Mouse (Mus musculus): ENCODE data around the gene Acad8.
A peak's percentile ranks its signal among the peaks of the same experiment; 100 is the strongest.

Gene Acad8

DNA sequence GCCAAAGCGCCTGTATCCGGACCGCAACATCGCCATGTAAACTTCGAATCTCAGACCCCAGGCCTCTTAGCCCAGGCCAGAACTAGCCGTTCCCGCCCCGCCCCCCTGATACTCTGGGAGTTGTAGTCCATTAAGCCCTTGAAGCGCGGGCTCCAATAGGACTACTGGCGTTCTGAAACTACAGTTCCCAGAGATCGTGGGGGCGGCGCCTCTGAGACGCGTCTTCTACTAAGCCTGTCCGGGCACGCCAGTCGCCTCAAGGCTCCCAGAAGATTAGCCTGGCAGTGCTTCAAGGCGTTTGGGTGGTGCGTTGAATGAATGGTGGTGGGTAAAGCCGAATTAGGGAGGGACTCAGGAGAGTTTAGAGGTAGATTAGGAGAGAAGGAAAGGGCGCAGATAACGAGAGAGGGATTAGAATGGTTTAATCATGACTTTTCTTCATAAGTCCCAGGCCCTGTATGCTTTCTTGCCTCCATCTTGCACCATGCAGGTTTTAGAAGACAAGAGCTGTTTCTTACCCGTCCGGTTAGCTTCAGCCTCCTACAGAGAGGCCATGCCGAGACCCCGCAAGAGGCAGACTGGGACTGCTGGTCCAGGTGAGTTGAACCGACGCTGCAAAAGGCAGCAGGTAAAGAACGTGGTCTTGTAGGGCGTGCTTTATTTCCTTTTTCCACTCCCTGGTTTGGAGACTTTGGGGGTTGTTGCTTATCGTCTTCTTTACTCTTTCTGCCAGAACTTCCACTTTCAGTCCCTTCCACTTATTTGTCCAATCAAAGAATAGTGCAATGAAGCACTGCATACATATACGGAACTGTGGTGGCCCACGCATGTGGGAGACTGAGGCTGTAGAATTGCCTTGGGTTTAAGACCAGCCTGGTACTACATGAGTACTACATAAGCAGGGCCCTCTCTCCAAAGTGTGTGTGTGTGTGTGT, at the start of gene Acad8, which contains the start of gene Thyn1:
TSS of gene Acad8 (minus strand) at position 106 of the 935 bp plus-strand sequence.
TSS of gene Thyn1 (plus strand) at position 250 of the 935 bp plus-strand sequence.
- DNase-seq (ENCODE audit: low spot score) = peak; percentile 95

DNA sequence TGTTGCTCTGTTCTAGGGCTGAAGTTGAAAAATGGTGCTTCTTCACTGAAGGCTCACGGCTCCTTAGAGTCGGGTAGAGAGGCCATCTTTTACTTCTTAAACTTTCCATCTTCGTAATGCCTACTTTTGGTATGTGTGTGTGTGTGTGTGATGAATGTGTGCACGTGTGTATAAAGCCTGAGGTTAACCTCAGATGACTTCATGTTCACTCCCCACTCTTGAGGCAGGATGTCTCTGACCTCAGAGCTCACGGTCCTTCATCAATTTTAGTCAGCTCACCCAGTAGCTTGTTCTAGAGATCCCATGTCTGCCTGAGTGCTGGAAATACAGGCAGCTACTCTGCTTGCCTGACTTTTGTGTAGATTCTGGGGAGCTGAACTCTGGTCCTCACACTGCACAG, 44.5 kb upstream of the Acad8 start:
- no peak for DNase-seq (ENCODE audit: low spot score)

DNA sequence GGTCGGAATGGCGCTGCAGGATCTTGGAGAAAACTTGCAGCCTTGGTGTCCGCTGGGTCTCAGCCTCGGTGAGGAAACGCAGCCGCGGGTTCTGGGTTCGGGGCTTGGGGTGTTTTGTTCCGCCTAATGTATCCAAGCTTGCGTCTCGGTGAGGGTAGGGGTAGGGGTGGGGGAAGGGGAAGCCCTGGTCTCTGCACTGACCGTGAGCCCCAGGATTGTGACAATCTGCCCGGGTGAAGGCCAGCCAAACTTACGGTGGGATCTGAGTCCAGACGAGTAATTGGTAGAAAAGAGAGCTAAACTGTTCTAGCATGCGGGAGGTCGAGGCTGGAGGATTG, 31.4 kb upstream of the Acad8 start:
- DNase-seq (ENCODE audit: low spot score) = no peak

DNA sequence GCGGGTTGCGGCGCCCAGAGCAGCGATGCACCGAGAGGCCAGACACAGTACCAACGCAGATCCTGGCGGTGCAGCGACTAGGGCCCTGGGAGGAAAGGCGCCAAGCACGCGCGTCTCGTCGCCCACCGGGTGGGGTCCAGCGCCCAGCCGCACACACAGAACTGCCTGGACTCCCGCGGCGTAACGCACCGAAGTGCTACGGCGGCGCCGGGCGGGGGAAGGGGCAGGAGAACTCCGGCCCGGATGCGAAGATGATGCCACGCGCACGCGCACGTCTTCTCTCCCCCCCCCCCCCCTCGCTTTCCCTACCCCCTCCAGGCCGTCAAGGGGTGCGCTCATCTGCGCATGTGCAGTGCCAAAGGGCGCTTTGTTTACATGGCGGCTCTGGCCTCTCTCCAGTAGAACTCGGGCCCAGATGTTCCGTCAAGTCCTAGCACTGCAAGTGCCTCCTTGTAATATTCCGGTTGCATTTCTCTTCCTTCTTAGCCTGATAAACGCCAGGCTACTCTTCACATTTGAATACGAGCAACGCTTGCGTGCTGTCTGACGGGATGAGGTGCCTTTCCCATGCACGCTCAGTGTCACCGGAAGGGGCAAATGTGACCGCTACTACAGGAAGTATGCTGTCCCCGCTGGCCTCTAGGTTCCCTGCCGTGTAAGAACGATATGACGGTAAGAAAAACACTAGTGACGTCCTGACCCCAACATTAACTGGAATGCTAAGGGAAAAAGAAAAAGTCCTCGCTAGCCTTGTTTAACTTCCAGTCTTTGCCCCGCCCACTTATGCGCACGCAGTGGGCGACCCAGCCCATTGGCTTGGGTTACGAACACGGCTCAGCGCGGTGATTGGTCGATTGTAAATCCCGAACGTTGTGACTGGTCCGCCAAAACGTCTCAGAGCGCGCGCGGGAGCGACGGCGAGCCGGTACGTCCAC, 30.7 kb upstream of the Acad8 start, which contains the start of the genes Vps26b and Ncapd3:
TSS of gene Vps26b (minus strand) at position 238 of the 935 bp plus-strand sequence.
TSS of gene Ncapd3 (plus strand) at position 348 of the 935 bp plus-strand sequence.
- peak; percentile 93 for DNase-seq (ENCODE audit: low spot score)

DNA sequence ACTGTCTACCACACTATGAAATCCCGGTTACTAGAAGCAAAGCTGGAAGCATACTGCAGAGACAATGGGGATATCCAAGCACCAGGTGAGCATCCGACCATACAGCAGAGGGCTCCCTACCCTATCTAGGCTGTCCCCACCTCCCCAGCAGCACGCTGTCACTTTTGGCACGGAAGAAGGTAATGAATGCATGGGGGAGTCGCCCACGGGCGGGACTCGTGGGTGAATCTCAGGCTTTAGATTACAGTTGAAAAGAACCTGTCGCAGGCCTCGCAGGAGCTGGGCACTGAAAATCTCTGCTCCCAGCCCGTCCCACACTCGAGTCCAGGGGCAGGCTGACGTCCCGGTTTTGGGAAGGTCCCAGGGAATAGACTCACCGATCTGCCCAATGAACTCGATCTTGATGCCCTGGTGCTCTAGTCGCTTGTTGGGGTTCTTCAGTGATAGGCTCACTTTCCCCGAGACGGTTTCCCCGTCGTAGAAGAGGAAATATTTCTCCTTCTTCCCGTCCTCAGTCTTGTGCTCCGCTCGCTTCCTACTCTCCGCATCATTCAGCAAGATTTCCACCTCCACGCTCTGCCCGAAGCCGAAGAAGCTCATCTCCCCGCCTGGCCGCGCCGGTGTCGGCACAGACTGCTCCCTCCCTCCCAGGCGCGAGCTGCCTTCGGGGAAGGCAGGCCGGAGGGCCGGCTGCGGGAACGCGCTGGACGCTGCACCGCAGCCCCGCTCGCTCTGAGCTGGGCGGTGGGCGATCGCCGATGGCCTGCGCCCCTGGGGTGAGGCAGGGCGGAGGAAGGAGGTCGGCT, 29.9 kb upstream of the Acad8 start:
- peak; percentile 20 for DNase-seq (ENCODE audit: low spot score)

DNA sequence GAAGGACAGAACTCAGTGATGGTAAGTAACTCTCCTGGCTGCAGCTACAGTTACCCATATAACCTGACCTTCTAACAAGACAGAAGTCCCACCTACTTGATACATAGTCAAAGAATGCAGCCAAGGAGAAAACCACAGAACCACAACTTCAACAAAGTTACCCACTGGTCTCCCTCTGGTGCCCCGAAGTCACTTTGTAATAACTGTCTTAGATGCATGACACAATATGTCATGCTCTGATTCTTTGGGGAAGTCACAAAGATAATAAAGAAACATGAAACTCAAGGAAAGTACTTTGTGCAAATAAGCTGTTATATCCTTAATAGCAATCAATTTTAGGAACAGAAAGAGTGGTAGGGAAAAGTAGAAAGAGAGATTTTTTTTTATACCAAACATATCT, 27.3 kb upstream of the Acad8 start:
- DNase-seq (ENCODE audit: low spot score) = no peak

DNA sequence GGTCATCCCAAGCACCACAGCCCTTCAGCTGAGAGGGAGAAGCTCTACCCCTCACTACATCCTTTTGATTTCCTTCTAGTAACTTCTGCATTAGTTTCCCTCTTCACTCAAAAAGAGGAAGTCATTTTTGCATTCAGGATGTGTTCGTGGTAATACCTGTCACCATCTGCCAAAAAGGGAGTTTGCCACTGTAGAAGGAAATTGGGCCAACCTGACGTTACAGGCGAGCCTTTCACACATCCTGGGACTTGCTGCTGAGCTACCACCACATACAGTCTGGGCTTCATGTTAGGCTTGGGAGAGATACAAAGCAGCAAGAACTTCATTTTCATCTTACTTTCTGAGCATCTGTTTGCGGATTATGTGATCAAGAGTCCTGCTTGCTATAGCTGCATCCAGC, 24.3 kb upstream of the Acad8 start:
- DNase-seq (ENCODE audit: low spot score) = no peak

DNA sequence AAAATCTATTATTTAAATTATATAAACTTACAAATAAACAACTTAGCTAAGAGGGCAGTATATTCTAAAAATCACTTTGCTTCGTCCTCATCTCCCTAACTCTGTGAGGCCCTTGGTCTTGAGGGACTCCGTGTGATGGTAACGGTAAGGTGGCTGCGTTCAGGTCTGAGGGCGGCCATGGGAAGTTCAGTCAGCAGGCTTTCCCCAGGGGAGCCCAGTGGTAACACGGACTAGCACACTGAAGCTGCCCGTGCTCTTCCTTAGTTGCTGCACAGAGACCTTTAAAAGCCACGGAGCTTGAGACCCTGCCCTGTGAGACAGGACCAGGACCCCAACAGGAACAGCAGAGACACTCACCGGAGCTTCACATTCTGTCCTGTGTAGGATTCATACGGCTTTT, 19.6 kb upstream of the Acad8 start:
- DNase-seq (ENCODE audit: low spot score) = no peak

DNA sequence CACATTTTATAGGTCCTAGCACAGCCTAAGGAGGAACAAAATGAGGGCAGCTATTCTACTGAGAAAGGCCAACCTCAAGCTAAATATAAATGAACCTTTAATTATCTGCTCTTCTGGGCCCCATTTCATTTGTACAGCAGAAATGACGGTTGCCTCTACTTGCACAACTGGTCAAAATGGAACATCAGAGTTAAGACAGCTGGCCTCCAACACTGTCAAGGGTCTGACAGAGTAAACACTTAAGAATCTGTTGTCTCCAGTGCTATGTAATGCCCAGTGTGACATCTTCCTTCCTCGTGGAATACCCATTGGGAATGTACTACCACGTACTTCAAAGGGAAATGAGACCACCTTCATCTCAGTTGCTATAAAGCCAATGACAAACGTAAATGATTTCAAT, 12.2 kb upstream of the Acad8 start:
- no peak for DNase-seq (ENCODE audit: low spot score)

DNA sequence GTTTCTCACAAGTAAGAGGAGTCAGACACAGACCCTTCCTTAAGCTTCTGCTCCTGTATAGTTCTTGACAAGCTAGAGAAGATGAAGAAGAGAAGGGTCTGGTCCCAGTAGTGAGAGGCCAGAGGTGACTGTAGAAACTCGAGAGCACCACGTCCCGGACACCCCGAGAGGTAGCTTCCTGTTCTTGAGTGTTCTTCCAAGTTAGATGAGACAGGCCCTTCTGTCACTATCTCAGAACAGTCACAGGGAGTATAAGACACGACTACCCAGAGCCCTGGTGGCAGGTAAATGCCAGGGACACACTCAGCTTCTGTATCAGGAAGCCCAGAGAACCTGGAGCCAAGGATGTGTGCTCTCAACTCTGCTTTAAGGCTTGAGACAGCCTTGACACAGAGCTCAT, 9.9 kb upstream of the Acad8 start:
- DNase-seq (ENCODE audit: low spot score) = no peak

DNA sequence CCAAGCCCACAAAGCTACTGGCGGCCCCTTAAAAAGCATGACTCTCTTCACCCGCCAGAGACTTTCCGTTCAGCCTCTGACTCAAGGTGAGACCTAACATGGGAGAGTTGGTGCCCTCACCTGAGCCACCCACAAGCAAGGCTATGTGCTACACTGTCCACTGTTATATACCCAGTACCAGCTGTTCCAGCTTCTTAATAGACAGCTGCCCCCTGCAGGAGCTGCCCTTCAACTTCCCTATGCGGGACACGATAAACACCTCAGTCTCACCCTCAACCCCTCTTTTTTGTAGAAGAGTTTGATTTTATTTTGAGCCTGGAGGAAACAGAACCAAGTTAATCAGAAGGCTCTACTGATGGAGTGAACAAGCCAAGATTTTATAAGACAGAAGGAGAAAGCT, 7.5 kb upstream of the Acad8 start:
- DNase-seq (ENCODE audit: low spot score) = no peak

DNA sequence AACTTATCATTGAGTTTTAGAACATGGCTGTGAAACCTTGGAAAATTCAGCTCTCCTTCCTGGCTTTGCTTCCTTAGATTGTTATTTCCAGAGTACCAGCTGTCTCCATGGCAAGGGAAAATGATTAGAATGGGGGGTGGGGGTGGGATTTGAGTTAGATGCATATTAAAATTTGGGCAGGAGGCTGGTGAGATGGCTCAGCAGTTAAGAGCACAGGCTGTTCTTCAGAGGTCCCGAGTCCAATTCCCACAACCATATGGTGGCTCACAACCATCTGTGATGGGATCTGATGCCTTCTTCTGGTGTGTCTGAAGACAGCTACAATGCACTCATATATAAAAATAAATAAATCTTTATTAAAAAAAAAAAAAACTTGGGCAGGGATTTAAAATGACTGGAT, 6.6 kb upstream of the Acad8 start:
- DNase-seq (ENCODE audit: low spot score) = no peak

DNA sequence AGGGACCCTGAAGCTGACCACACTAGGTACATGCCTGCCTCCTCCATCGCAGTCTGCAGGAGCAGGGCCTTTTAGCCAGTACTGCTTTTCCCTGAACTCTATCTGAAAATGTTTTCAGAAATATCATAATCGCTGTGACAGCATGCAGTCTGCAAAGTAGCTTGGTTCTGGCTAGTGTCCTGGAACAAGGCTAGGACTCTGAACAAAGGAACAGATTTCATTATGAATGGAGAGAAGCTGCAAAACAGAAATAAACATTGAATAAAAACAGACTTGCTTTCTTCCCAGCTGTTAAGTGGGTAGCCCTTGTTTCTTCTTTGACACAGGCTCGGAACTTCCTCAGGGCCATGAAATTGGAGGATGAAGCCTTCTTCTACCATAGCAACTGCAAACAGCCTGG, 5.9 kb upstream of the Acad8 start:
- DNase-seq (ENCODE audit: low spot score) = no peak

DNA sequence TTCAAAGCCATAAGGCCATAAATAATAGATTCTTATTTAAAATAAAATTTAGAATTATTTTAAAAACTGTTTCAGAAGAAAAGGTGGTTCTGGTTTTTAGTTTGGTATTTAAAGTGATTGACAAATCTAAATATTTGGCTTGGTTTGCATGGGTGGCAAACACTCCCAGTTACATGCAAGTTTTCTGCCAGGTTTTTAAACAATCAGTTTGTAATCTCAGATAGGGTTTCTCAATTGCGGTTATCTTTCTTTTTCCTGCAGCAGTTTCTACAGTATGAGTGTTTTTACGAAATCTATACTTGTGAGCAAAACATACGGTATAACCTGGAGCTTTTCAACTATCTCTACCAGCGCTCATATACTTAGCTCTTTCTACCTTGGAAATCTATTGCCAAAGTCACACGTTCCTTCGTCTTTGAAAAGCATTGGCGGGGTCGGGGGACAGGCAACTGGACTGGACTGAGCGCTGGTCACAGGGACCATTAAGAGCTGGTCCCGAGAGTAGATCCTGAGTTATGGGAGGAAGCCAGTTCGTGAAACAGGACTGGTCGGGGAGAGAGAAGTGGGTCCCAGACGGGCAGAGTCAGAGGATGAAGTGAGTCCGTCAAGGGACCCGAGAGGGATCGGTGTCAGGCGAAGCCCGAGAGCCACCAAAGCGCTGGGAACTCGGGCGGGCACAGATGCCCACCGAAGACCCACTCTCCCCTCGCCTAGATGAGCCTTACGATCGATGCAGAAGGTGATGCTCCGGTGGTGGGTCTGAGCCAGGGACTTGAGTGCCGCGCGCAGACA, 501 bp downstream of the Acad8 start:
- DNase-seq (ENCODE audit: low spot score) = no peak

DNA sequence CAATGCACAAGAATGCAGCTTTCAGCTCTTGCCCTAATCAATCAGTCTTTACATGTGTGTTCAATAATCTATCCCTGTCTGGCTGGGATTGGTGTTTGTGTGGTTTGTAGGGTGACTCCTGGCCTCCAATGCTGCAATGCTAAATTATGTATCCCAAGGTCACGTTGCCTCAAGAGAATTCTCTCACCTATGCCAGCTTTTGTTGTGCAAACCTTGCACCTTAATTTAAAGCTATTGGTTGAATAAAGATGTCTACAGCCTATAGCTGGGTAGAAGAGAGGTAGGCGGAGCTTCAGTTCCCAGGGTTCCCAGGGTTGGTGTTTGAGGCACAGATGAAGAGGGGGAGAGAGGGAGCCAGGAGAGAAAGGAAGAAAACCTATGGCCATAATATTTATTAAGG, 1.9 kb downstream of the Acad8 start:
- no peak for DNase-seq (ENCODE audit: low spot score)

DNA sequence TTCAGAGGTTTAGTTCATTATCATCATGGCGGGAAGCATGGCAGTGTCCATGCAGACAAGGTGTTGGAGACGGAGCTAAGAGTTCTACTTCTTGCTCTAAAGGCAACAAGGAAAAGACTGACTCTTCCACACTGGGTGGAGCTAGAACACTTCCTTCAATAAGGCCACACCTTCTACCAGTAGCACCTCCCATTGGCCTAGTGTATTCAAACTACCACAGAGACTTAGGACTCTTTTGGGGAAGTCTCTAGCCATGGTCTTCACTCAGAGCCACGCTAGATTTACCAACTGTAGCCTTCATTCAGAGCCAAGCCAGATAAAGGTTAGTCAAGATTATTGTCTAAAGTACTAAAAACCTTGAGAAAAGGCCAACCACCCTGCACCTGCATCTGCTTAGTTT, 2.3 kb downstream of the Acad8 start:
- no peak for DNase-seq (ENCODE audit: low spot score)

DNA sequence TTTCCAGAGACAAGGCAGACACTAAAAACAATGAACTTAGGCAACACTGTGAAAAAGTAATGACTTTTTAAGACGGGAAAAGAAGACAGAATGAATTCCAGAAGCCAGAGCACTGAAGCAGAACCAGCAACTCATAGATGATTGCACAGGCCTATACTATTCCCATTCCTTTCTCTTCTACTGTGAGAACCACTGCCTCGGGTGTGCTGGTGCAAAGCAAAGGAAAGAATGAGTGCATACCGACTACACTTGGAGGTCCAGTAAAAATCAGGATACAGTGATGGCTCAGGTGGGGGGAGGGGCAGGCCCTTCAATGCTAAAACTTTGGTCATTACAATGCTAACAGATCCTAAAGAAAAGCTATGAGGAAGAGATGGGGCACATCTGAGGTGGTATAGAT, 5.5 kb downstream of the Acad8 start:
- no peak for DNase-seq (ENCODE audit: low spot score)

DNA sequence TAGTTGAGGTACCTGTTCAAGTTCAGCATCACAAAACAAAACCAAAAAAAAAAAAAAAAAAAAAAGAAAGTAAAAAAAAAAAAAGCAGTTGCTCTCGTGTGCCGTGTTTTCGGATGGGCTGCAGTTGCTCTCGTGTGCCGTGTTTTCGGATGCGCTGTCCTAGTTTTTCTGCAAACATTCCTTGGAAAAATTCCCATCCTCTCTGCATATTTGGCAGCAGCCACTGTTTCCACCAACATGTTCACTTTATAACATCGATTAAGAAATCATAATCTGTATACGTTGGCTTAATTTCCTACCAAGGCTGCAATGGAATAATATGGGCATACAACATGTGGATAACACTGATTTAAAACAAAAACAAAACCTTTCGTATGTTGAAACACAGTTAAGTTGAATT, 6.2 kb downstream of the Acad8 start:
- DNase-seq (ENCODE audit: low spot score) = no peak

DNA sequence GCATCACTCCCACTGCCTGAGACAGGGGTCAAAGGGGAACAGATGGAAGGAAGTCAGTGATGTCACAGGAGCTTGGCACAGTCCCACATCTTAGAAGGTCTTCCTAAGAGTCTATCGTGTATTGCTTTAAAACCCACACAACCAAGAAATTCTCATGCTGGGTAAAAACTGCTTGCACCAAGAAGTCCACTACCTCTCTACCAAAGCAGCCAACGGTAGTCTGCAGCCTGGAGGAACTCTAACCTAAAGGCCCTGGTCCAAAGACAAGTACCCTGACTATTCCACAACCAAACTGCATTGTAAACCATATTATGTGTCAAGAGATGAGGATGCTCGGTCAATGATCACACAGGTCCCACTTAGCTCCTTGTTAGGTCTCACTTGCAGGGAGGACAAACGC, 9.2 kb downstream of the Acad8 start:
- no peak for DNase-seq (ENCODE audit: low spot score)

DNA sequence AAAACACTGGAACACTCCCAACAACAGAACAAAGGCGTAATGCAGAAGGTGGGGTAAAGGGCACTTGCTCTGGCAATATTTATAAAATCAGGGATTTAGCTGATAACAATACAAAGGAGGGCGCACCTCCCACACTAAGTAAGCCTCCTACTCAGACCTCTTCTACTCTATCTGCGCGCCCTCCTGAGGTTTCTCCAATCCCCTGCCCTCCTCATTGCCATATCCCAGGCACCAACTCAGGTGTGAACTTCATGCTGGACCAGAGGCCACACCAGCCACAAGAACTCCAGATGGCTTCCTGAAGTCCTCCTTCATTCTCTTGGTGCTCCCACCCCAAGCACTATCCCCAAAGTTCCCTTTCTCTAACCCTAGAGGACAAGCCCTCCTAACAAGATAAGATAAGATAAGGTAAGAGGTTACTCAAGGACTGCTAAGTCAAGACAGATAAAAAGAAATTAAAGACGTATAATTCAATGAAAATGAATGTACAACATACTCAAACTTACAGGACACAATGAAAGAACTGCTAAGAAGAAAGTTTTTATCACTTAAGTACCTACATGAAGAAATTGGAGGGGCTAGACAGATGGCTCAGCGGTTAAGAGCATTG, 13.6 kb downstream of the Acad8 start:
- DNase-seq (ENCODE audit: low spot score) = no peak

All from ovary, adult 18-20 months (tissue).